Mouse (Mus musculus) liver, adult 2 months (tissue): Measurements from ENCODE around the gene Tcea3. TPM values are rescaled to one million over a fixed set of nuclear protein-coding genes. Genes with fewer than 3 reads are reported as not detected.

Experiments
- DNase-seq: peaks from one replicate; pipeline ENCODE4 v3.0.0-alpha.2; 2011; ENCODE audit warnings: low read depth, low spot score; ENCODE audit errors: extremely low read depth
- H3K27ac ChIP-seq: fragments of 200-500 bp; replicated peaks from 2 replicates; pipeline ENCODE4 v1.5.1; 2012; ENCODE audit warnings: low read depth, mild to moderate bottlenecking, control low read depth, inconsistent platforms, low read length; ENCODE audit not compliant: insufficient read depth
- H3K27me3 ChIP-seq: fragments of 200-500 bp; 2 replicates; pipeline ENCODE4 v1.6.1; 2012; ENCODE audit warnings: mild to moderate bottlenecking, moderate library complexity, low read length, inconsistent platforms; ENCODE audit not compliant: control insufficient read depth, insufficient read depth
- H3K36me3 ChIP-seq: fragments of 200-500 bp; 2 replicates; pipeline ENCODE4 v1.6.1; 2012; ENCODE audit warnings: low read length, inconsistent platforms; ENCODE audit not compliant: control insufficient read depth, insufficient read depth
- H3K4me1 ChIP-seq: fragments of 200-500 bp; 2 replicates; pipeline ENCODE4 v1.6.1; 2011; ENCODE audit warnings: low read length; ENCODE audit not compliant: control insufficient read depth, insufficient read depth
- H3K4me3 ChIP-seq: fragments of 200-500 bp; 2 replicates; pipeline ENCODE4 v1.5.1; 2011; ENCODE audit warnings: low read depth, mild to moderate bottlenecking, control low read depth, low read length, moderate library complexity; ENCODE audit not compliant: insufficient read depth
- H3K79me2 ChIP-seq: fragments of 200-500 bp; 2 replicates; pipeline ENCODE4 v1.6.1; 2012; ENCODE audit warnings: inconsistent platforms, mild to moderate bottlenecking, low read length, moderate library complexity; ENCODE audit not compliant: control insufficient read depth, insufficient read depth
- H3K9ac ChIP-seq: fragments of 200-500 bp; 2 replicates; pipeline ENCODE4 v1.6.1; 2012; ENCODE audit warnings: low read depth, mild to moderate bottlenecking, control low read depth, inconsistent platforms, low read length
- CTCF ChIP-seq: fragments of 200-500 bp; IDR thresholded peaks from 2 replicates; pipeline ENCODE4 v1.5.1; 2011; ENCODE audit warnings: low read depth, low read length, control low read depth
- POLR2A ChIP-seq: fragments of 200-500 bp; IDR thresholded peaks from 2 replicates; pipeline ENCODE4 v1.6.1; 2011; ENCODE audit warnings: low read length, control low read depth; ENCODE audit not compliant: insufficient read depth; ENCODE audit errors: extremely low read depth
- WGBS: fragments of 180-500 bp; shearing (Covaris S2); methylation state at CpG from one replicate; pipeline ENCODE4 v1.1.7; 2018; 5-methylcytosine and 5-hydroxymethylcytosine counted together
- polyA plus RNA-seq: library from polyadenylated mRNA; depleted of rRNA; stranded (reverse); fragments of >200 nt; gene quantifications from 2 replicates; pipeline ENCODE4 v1.2.3, GENCODE M21; 2012
- total RNA-seq: library from RNA; depleted of rRNA; stranded (reverse); fragments of >200 nt; gene quantifications from 2 replicates; pipeline ENCODE4 v1.2.3, GENCODE M21; 2014

Tcea3 gene
- total and polyA plus RNA-seq, 2 experiments: 20.1 to 34.8 TPM

DNA sequence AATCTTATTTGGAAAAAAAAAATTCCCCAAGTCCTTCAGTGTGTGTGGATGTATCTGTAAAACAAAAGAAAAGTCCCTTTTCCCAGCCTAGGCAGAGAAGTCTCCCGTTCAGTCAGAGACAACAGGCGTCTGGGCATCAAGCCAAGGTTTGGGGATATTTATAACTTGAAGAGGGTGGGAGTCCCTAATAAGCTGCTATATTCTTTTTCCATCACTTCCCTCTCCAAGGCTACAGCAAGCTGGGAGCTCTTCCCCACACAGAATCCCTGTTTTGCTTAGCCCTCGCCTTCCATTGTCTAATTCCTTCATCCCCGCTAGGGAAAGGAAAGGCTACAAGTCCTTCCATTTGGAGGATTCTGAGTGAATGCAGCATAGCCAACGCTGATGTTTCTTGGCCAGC is 36.9 kb downstream of the Tcea3 start, which contains the start of gene Zfp46:
Zfp46 (plus strand) TSS at position 229 of the 400 bp plus-strand sequence.
- H3K4me1 ChIP-seq: peaks cover 4% of the 10 kb centered on the region; the same call in 1 of the 2 replicates
- peak; percentile 23 for DNase-seq
- H3K79me2 ChIP-seq: peaks cover 4% of the 10 kb centered on the region; the same call in 1 of the 2 replicates
- H3K36me3 ChIP-seq: peaks cover 4% of the 10 kb centered on the region; the same call in 1 of the 2 replicates
- no peaks in the 10 kb centered on the region for H3K27me3 ChIP-seq
- no peak for TF ChIP-seq CTCF
- TF ChIP-seq POLR2A: no peak
- H3K9ac ChIP-seq: peak within 1 kb of the TSS; percentile 51
- WGBS: 68% methylated on average over 5 of the region's 5 CpGs
- peak within 1 kb of the TSS; percentile 69 for H3K27ac ChIP-seq
- H3K4me3 ChIP-seq: peak within 1 kb of the TSS; percentile 47

DNA sequence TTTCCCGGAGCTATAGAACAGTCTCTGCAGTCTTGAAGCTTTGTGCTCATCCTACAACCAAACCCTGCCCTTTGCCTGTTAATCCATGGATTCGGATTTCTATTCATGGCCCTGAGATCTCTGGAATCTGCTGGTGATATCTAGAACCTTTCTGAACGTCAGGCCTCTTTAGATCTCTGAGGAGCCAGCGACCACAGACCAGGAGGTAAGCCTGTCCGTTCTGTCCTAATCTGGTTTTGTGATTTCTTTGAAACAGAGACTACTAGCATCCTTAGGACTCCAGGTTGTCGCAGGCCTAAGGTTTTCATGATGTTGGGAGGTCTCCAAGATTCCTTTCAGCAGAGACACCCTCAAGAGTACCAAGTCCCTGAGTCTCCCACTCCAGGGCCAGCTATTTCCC is 37.4 kb downstream of the Tcea3 start:
- TF ChIP-seq POLR2A (no peak), CTCF (no peak)
- Histone ChIP-seq H3K4me1 (peaks cover 4% of the 10 kb centered on the region; the same call in 1 of the 2 replicates), H3K27me3 (no peaks in the 10 kb centered on the region), H3K36me3 (peaks cover 8% of the 10 kb centered on the region; the same call in 1 of the 2 replicates), H3K9ac (peak overlapping the region; percentile 51), H3K27ac (peak overlapping the region; percentile 37), H3K79me2 (peaks cover 4% of the 10 kb centered on the region; the same call in 1 of the 2 replicates), H3K4me3 (peak overlapping the region; percentile 37)
- 46% methylated on average over 6 of the region's 6 CpGs for WGBS
- no peak for DNase-seq

DNA sequence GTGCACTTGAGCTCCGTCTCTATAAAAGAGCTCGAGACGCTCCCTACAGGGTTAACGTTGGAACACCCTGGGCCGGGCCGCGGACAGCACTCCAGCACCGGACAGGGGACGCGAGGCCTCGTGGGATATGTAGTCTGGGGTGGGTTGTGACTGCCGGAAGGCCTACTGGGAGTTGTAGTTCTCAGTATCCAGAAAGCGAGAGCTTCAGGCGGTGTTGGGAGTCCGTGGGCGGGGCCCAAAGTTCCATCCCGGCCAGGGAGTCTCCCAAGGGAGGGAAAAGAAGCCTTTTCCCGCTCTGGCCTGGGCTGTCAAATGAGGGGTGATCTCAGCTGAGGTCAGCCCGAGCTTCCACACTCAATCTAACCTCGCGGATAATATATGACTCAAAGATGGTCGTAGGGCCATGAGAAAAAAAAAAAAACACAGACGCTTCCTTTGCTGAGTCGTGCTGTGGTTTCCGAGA is 37.9 kb downstream of the Tcea3 start:
- Histone ChIP-seq H3K9ac (peak overlapping the region; percentile 48), H3K27ac (peak overlapping the region; percentile 69), H3K4me1 (peaks cover 4% of the 10 kb centered on the region; the same call in 1 of the 2 replicates), H3K4me3 (peak overlapping the region; percentile 47), H3K27me3 (no peaks in the 10 kb centered on the region), H3K79me2 (peaks cover 4% of the 10 kb centered on the region; the same call in 1 of the 2 replicates), H3K36me3 (peaks cover 9% of the 10 kb centered on the region; the same call in 1 of the 2 replicates)
- under 1% methylated on average over 25 of the region's 25 CpGs for WGBS
- TF ChIP-seq CTCF (no peak), POLR2A (0 out of 2 replicates have a peak, but pooled peaks have one; percentile 35)
- DNase-seq: peak; percentile 95

DNA sequence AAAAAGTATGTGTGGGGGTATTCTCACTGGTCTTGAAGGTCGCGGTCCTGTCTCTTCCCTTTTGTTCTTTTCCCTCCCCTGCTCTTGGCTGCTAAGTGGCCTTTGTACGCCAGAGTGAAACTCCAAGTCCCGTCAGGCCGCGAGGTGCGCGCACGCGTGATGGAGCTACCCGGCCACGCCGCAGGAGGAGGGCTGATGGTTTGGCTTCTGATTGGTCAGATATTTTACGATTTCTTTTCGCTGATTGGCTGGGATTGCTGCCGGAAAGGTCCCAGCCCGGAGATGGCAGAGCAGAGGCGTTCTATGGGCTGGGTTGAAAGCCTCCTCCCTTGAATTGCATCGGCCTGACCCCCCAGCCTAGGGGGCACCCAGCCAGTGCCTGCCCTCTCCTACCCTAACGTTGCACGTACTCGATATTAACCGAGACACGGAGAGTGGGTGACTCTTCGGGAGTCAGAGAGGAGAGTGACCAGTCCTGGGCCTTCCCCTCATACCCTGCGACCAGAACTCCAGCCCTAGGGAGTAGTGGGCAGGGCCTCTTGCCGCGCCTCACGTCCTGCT is 38.4 kb downstream of the Tcea3 start:
- H3K9ac ChIP-seq: peak overlapping the region; percentile 86
- H3K79me2 ChIP-seq: peaks cover 4% of the 10 kb centered on the region; the same call in 1 of the 2 replicates
- TF ChIP-seq CTCF: no peak
- TF ChIP-seq POLR2A: peak; percentile 62; the same call in 1 of the 2 replicates
- no peaks in the 10 kb centered on the region for H3K27me3 ChIP-seq
- under 1% methylated on average over 29 of the region's 29 CpGs for WGBS
- H3K36me3 ChIP-seq: peaks cover 13% of the 10 kb centered on the region; the same call in 1 of the 2 replicates
- peak overlapping the region; percentile 88 for H3K4me3 ChIP-seq
- peak overlapping the region; percentile 79 for H3K27ac ChIP-seq
- DNase-seq: peak; percentile 95
- H3K4me1 ChIP-seq: peaks cover 4% of the 10 kb centered on the region; the same call in 1 of the 2 replicates

DNA sequence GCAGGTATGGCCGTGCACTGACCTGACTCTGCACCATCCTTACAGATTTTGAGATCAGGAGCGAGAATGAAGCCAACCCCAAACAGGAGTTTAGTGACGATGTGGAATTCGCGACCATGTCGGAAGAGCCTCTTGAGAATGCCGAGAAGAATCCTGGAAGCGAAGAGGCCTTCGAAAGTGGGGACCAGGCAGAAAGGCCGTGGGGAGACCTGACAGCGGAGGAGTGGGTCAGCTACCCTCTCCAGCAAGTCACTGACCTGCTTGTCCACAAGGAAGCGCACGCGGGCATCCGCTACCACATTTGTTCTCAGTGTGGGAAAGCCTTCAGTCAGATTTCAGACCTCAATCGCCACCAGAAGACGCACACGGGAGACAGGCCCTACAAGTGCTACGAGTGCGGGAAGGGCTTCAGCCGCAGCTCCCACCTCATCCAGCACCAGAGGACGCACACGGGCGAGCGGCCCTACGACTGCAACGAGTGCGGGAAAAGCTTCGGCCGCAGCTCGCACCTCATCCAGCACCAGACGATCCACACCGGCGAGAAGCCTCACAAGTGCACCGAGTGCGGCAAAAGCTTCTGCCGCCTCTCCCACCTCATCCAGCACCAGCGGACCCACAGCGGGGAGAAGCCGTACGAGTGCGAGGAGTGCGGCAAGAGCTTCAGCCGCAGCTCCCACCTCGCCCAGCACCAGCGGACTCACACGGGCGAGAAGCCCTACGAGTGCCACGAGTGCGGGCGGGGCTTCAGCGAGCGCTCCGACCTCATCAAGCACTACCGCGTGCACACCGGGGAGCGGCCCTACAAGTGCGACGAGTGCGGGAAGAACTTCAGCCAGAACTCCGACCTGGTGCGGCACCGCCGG is 42.6 kb downstream of the Tcea3 start:
- H3K9ac ChIP-seq: no peak overlapping the region
- peaks cover 4% of the 10 kb centered on the region; the same call in 1 of the 2 replicates for H3K4me1 ChIP-seq
- no peaks in the 10 kb centered on the region for H3K27me3 ChIP-seq
- no peak overlapping the region for H3K27ac ChIP-seq
- no peak for DNase-seq
- H3K4me3 ChIP-seq: no peak overlapping the region
- WGBS: 90% methylated on average over 66 of the region's 66 CpGs
- H3K79me2 ChIP-seq: peaks cover 4% of the 10 kb centered on the region; the same call in 1 of the 2 replicates
- no peak for TF ChIP-seq CTCF
- no peak for TF ChIP-seq POLR2A
- peaks cover 24% of the 10 kb centered on the region for H3K36me3 ChIP-seq
